Mouse (Mus musculus) midbrain, embryonic 11.5 days (tissue): ENCODE results near the gene Glp2r. TPM values are rescaled to one million over a fixed set of nuclear protein-coding genes. Genes with fewer than 3 reads are reported as not detected.

Experiments used
- ATAC-seq: fragments of 200-750 bp; cut with Nextera tagmentation; 2 replicates; pipeline ENCODE4 v1.8.0; 2017; ENCODE audit warnings: moderate TSS enrichment, moderate library complexity; ENCODE audit not compliant: low FRiP score
- DNase-seq: peaks from one replicate; pipeline ENCODE4 v3.0.0; 2015; ENCODE audit warnings: low spot score; ENCODE audit errors: missing footprints
- H3K27ac ChIP-seq: fragments of 300-500 bp; sonication (generic); 2 replicates; pipeline ENCODE4 v1.5.1; 2014; ENCODE audit warnings: low read depth, low read length
- H3K27me3 ChIP-seq: fragments of 300-500 bp; sonication (generic); 2 replicates; pipeline ENCODE4 v1.6.1; 2014; ENCODE audit warnings: mild to moderate bottlenecking, low read length, moderate library complexity, mixed read lengths; ENCODE audit not compliant: control insufficient read depth, insufficient read depth
- H3K36me3 ChIP-seq: fragments of 300-500 bp; sonication (generic); 2 replicates; pipeline ENCODE4 v1.6.1; 2014; ENCODE audit warnings: mild to moderate bottlenecking, low read length, moderate library complexity, mixed read lengths; ENCODE audit not compliant: control insufficient read depth, insufficient read depth
- H3K4me1 ChIP-seq: fragments of 300-500 bp; sonication (generic); 2 replicates; pipeline ENCODE4 v1.6.1; 2014; ENCODE audit warnings: low read length; ENCODE audit not compliant: control insufficient read depth, insufficient read depth
- H3K4me2 ChIP-seq: fragments of 300-500 bp; sonication (generic); 2 replicates; pipeline ENCODE4 v1.6.1; 2014; ENCODE audit warnings: mild to moderate bottlenecking, moderate library complexity
- H3K4me3 ChIP-seq: fragments of 300-500 bp; sonication (generic); 2 replicates; pipeline ENCODE4 v1.5.1; 2014; ENCODE audit warnings: low read depth, low read length
- H3K9ac ChIP-seq: fragments of 300-500 bp; sonication (generic); 2 replicates; pipeline ENCODE4 v1.6.1; 2014; ENCODE audit warnings: low read length
- H3K9me3 ChIP-seq: fragments of 300-500 bp; sonication (generic); 2 replicates; pipeline ENCODE4 v1.6.1; 2016; ENCODE audit warnings: low read length; ENCODE audit not compliant: control insufficient read depth
- WGBS: fragments of 180-500 bp; shearing (Covaris S2); extraction: QIAGEN DNeasy Blood & Tissue Kit; methylation state at CpG from one replicate; pipeline ENCODE4 v1.1.7; 2014; 5-methylcytosine and 5-hydroxymethylcytosine counted together
- polyA plus RNA-seq: library from polyadenylated mRNA; unstranded; fragments of >200 nt; fragmentation: Nextera tagmentation; extraction: Ambion mirVana; gene quantifications from 2 replicates; pipeline ENCODE4 v1.2.1, GENCODE M21; 2014

Gene Glp2r
- polyA plus RNA-seq, 1 experiment from 2014 or later = not detected

GRCm38 (mm10) chr11:67649971-67650707 lies 120.8 kb downstream of the Glp2r start:
- Histone ChIP-seq H3K9ac (no peak overlapping the region), H3K4me2 (no peak overlapping the region), H3K9me3 (no peaks in the 10 kb centered on the region), H3K27ac (no peak overlapping the region), H3K27me3 (no peaks in the 10 kb centered on the region), H3K36me3 (no peaks in the 10 kb centered on the region), H3K4me3 (no peak overlapping the region), H3K4me1 (peaks cover 6% of the 10 kb centered on the region)
- WGBS = 51% methylated on average over 10 of the region's 10 CpGs
- DNase-seq = peak; percentile 2
- ATAC-seq = no peak

DNA sequence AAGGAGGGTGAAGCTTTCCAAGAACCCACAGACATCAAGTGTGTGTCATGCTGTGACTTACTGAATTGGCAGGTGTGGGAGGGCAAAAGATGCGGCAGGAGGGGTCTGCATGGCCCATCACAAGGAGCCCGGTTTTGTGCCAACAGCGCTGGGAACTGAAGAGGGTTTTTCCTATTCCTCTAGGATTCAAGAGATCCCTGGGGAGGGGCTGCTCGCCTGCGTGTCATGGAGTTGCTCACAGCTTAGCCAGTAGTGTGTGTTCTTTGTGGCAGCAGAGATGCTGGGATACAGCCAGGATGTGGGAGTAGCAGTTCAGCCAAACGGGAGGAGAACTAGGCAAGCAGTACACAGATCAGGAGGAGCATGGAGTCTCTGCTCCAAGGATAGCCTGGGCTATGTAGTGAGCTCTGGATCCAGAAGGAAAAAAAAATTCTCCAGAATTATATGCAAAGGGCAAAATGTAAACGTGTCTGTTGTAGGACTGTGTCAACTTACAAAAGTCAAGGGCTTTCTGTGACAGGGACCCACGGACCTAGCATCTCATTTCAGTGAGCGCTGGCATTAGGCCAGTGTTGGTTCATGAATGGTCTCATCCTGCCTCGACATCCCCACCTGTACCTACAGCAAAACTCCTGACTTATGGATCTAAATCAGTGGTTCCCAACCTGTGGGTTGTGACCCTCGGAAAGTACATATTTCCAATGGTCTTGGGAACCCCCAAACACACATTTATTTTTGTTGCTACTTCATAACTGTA lies 122.1 kb downstream of the Glp2r start:
- DNase-seq (no peak), ATAC-seq (no peak)
- no peak overlapping the region for H3K4me2 ChIP-seq
- H3K36me3 ChIP-seq = no peaks in the 10 kb centered on the region
- H3K27me3 ChIP-seq = no peaks in the 10 kb centered on the region
- no peaks in the 10 kb centered on the region for H3K9me3 ChIP-seq
- H3K4me1 ChIP-seq = peaks cover 6% of the 10 kb centered on the region
- no peak overlapping the region for H3K27ac ChIP-seq
- H3K4me3 ChIP-seq = no peak overlapping the region
- 82% methylated on average over 11 of the region's 11 CpGs for WGBS
- H3K9ac ChIP-seq = no peak overlapping the region

- Histone ChIP-seq H3K4me1 (peaks cover 3% of the 10 kb centered on the region), H3K36me3 (no peaks in the 10 kb centered on the region), H3K4me2 (no peak overlapping the region), H3K27ac (no peak overlapping the region), H3K4me3 (no peak overlapping the region), H3K9me3 (no peaks in the 10 kb centered on the region), H3K27me3 (no peaks in the 10 kb centered on the region), H3K9ac (no peak overlapping the region)
- 33% methylated on average over 5 of the region's 5 CpGs for WGBS
- DNase-seq = peak; percentile 97
- 0 out of 2 replicates have a peak, but pooled peaks have one; percentile 38 for ATAC-seq
Observed at GRCm38 (mm10) chr11:67647745-67648144, 123.2 kb downstream of the Glp2r start.

DNA sequence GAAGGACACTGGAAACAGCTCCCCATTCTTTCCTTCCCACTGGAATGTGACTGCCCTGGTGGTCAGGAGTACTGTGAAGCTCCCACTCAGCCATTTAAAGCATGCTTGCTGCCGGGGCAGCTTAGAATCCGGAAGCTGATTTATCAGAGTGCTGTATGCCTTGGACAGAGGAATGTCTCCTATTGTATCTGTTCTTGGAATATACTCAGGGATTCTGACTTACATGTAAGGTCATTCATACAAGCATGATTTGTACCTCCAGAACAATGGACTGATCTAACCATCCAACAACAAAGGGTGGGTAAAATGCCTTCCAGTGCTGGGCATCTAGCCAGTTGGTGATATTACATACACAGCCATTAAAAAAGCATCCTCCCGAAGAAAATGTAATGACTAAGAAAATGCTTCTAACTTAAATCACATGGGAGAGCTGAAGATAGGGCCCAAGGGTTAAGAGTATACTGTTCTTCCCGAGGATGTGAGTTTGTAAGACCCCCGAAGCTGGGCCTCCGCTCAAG lies 126.3 kb downstream of the Glp2r start:
- Histone ChIP-seq H3K36me3 (no peaks in the 10 kb centered on the region), H3K9ac (no peak overlapping the region), H3K4me1 (no peaks in the 10 kb centered on the region), H3K27me3 (no peaks in the 10 kb centered on the region), H3K9me3 (no peaks in the 10 kb centered on the region), H3K4me2 (no peak overlapping the region), H3K4me3 (no peak overlapping the region), H3K27ac (no peak overlapping the region)
- 90% methylated on average over 6 of the region's 6 CpGs for WGBS
- no peak for ATAC-seq
- DNase-seq = no peak

DNA sequence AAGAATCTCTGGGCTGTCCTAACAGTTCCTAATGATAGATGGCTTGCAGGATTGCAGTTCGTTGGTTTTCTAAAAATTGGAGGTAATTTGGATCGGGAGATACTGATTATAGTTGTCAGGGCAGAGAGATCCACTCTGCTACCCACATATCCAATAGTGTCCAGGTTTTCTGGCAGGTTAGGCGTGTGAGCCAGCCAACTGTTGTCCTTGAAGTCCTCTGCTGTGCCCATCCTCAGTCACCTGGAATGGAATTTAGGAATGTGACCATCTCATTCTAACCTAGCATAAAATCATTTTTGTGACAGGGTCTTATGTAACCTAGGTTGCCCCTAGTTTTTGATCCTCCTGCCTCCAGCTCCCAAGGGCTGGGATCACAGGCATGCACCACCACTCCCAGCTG lies 127.5 kb downstream of the Glp2r start:
- no peak overlapping the region for H3K4me2 ChIP-seq
- DNase-seq (no peak), ATAC-seq (no peak)
- H3K27ac ChIP-seq = no peak overlapping the region
- 90% methylated on average over 3 of the region's 3 CpGs for WGBS
- no peaks in the 10 kb centered on the region for H3K9me3 ChIP-seq
- no peaks in the 10 kb centered on the region for H3K36me3 ChIP-seq
- H3K4me1 ChIP-seq = no peaks in the 10 kb centered on the region
- H3K4me3 ChIP-seq = no peak overlapping the region
- no peak overlapping the region for H3K9ac ChIP-seq
- H3K27me3 ChIP-seq = no peaks in the 10 kb centered on the region

DNA sequence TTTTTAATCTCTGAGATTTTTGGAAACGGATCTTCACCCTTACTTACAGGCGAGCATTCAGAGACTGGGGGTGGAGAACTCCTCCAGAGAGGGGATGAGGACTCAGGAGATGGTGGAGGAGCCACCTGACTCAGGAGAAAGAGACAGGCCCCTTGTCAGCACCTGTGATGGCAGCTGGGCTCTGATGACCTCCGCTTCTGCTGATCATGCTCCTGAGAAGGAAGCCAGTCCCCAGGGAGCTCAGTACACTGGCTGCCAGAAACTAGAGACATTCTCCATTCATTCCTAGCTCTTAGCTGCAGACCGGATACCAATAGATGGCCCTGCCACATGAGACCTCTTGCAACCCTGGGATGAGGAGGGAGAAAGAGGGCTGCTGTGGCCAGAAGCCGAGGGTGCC lies 128.1 kb downstream of the Glp2r start:
- no peaks in the 10 kb centered on the region for H3K9me3 ChIP-seq
- H3K27ac ChIP-seq = no peak overlapping the region
- H3K36me3 ChIP-seq = no peaks in the 10 kb centered on the region
- no peak overlapping the region for H3K4me3 ChIP-seq
- no peak overlapping the region for H3K9ac ChIP-seq
- H3K27me3 ChIP-seq = no peaks in the 10 kb centered on the region
- WGBS = 87% methylated on average over 5 of the region's 5 CpGs
- DNase-seq = no peak
- ATAC-seq = no peak
- H3K4me1 ChIP-seq = no peaks in the 10 kb centered on the region
- no peak overlapping the region for H3K4me2 ChIP-seq

- no peaks in the 10 kb centered on the region for H3K4me1 ChIP-seq
- H3K9ac ChIP-seq = no peak overlapping the region
- H3K27ac ChIP-seq = no peak overlapping the region
- no peak overlapping the region for H3K4me2 ChIP-seq
- H3K36me3 ChIP-seq = no peaks in the 10 kb centered on the region
- DNase-seq = no peak
- no peaks in the 10 kb centered on the region for H3K9me3 ChIP-seq
- no peak for ATAC-seq
- H3K27me3 ChIP-seq = no peaks in the 10 kb centered on the region
- no peak overlapping the region for H3K4me3 ChIP-seq
- 98% methylated on average over 8 of the region's 8 CpGs for WGBS
Observed at GRCm38 (mm10) chr11:67642421-67642820, 128.5 kb downstream of the Glp2r start.

DNA sequence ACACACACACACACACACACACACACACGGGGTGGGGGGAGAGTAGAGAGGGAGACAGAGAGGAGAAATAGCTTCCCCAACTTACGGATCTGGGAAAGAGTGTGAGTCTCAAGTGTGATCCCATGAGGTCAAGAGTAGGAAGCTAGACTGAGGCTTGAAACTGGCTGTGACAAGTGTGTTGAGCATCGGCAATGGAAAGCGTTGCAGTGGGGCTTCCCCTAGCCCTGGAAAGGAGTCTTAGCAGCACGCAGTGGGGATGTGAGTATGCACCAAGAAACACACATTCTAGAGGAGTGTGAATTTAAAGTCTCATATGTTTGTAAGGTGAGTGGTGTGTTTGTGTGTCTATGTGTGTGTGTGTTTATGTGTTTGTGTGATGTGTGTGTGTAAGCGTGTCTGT lies 130.7 kb downstream of the Glp2r start:
- Histone ChIP-seq H3K27me3 (no peaks in the 10 kb centered on the region), H3K4me3 (no peak overlapping the region), H3K9ac (no peak overlapping the region), H3K36me3 (no peaks in the 10 kb centered on the region), H3K9me3 (no peaks in the 10 kb centered on the region), H3K4me2 (no peak overlapping the region), H3K4me1 (no peaks in the 10 kb centered on the region), H3K27ac (no peak overlapping the region)
- WGBS = 92% methylated on average over 6 of the region's 6 CpGs
- ATAC-seq (no peak), DNase-seq (no peak)

- DNase-seq = no peak
- WGBS = 88% methylated on average over 3 of the region's 3 CpGs
- no peak overlapping the region for H3K9ac ChIP-seq
- H3K36me3 ChIP-seq = no peaks in the 10 kb centered on the region
- H3K4me3 ChIP-seq = no peak overlapping the region
- H3K4me2 ChIP-seq = no peak overlapping the region
- ATAC-seq = no peak
- H3K27ac ChIP-seq = no peak overlapping the region
- no peaks in the 10 kb centered on the region for H3K27me3 ChIP-seq
- H3K9me3 ChIP-seq = no peaks in the 10 kb centered on the region
- no peaks in the 10 kb centered on the region for H3K4me1 ChIP-seq
Observed at GRCm38 (mm10) chr11:67638401-67638800, 132.6 kb downstream of the Glp2r start.
